Mouse (Mus musculus) gastrocnemius, postnatal 4 days (tissue): ENCODE results near the gene Zfyve28. TPM values are rescaled to one million over a fixed set of nuclear protein-coding genes. Genes with fewer than 3 reads are reported as not detected.
A peak's percentile ranks its signal among the peaks of the same experiment; 100 is the strongest.

Source experiments
- DNase-seq, 2 experiments: peaks; one replicate each; pipeline ENCODE4 v3.0.0; 2021 to 2022; ENCODE audit warnings: low spot score in 2 of 2, mixed read lengths in 2 of 2
- long read RNA-seq, 2 experiments: library from polyadenylated mRNA; stranded (forward); transcript quantifications; one replicate each; pipeline ENCODE4 v2.0.0; 2021
- total RNA-seq, 2 experiments: library from RNA; stranded (reverse); gene quantifications; 2 replicates each; pipeline ENCODE4 v1.2.3; 2021

The Zfyve28 gene
- total RNA-seq = 1 to 10 TPM; 2.8 to 2.9 TPM
- long read RNA-seq, experiment 1, partial matches to known transcripts = 0 of 6 reads
- long read RNA-seq, experiment 1, other reads (novel, unspliced or antisense) = 4 of 6 reads
- long read RNA-seq, experiment 2, partial matches to known transcripts = 0 of 1 reads
- long read RNA-seq, experiment 2, other reads (novel, unspliced or antisense) = 1 of 1 reads

DNA sequence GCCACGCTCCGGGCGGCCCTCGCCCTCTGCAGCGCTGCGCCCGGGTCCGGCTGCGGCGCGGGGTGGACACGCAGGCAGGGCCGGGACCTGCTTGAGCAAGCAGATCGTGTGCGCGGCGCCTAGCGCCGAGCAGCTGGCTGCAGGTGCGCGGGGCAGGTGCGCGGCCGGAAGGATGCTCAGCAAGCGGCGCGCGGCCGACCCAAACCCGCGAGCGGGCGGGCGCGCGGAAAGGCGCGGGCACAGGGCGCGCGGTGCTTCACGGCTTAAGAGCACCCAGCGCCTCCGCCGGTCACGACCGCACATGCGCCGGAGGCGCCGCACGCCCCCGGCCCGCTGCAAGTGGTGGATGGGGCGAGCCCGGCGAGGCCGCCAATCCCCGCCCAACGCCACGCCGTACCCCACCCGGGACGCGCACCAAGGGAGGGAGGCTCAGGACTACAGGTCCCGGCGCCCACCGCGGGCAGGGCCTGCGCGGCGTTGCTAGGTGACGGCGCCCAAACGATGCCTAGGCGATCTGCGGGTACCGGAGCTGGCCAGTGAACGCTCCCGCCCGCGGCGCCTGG is at the start of gene Zfyve28, which contains the start of gene Cfap99:
Gene Zfyve28 (minus strand): TSS at position 296 of the 563 bp plus-strand sequence.
Gene Cfap99 (plus strand): TSS at position 447 of the 563 bp plus-strand sequence.
- peak; percentile 70 to 77 for DNase-seq

DNA sequence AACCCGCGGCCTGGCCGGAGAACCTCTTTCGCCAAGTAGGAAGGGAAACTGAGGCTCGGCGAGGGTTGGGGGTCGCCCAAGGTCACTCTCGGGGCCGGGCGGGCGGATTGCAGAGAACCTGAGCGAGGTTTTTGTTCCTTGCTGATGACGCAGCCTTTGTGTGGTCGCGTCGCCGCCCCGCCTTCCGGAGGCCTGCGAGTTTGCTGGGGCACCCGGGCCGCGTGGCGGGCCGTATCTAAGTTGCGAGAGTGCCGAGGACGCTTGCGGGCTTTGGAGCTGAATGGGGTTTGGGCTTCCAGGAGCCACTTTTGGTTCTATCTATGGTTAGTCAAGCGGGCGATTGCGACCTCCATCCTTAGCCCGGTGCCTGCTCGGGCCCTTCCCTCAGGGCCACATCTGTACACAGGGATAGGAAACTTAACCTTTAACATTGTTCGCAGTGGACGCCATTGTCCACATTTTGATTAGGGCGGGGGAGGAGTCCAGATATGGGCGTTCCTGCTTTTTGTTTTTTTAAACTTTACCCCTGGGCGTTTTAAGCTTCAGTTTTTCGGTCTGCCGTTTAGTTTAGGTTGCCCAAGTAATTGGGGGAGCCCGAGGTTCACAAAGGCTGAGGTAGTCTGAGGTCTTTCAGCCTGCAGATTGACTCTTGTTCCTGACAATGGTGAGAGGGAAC is 48.7 kb upstream of the Zfyve28 start:
- DNase-seq = peak; percentile 37 to 66

DNA sequence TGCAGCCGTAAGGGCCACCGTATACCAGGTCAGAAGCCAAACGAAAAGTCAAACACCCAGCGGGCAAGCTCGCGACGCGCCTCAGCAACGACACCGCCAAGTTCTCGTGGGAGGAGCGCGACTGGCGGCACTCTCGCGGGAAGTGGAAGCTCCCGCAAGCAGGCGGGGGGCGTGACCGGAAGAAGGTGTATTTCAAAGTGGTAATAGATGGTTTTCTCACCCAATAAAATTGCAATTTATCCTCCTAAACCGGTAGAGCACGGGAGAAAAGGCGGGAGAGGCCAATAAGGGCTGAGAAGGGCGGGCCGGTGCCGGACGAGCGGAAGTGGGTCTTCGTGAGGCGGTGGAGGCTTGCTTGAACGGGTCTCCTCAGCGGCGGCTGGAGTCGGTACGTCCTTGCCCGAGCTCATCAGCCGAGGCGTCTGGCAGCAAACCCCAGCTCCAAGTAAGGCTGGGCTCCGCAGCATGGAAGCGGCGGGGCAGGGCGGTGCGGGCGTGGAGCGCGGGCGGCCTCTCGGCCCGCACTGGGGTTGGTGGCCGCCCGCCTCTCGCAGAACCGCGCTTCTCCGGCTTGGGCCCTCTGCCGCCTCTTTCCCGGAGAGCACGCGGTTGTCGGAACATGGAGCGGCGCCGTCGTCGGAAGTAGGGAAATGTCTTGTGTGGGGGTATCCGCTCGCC is 48.0 kb upstream of the Zfyve28 start, which contains the start of gene Rnf4:
Gene Rnf4 (plus strand): TSS at position 193 of the 678 bp plus-strand sequence.
- DNase-seq = peak; percentile 92 to 99

- DNase-seq = no peak
These were observed 47.4 kb upstream of the Zfyve28 start for GRCm38 (mm10) chr5:34335539-34336096.

DNA sequence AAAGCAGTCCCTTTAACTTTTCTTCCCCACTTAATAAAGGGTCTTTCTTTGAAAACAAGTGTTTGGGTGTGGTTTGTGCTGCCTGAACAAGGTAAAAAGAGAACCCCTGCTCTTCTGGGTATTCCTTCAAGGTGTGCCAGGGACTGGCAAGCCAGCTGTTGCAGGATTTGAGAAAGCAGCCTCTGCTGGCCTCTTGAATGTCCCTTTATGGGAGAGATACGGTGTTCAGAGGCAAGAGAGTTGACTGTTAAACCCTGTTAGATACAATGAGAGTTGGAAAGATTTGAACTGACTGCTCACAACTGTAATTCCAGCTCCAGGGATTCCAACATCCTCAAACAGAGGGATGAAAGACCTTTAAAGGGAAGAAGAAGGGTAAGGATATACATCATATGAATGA is 45.8 kb upstream of the Zfyve28 start:
- no peak for DNase-seq

DNA sequence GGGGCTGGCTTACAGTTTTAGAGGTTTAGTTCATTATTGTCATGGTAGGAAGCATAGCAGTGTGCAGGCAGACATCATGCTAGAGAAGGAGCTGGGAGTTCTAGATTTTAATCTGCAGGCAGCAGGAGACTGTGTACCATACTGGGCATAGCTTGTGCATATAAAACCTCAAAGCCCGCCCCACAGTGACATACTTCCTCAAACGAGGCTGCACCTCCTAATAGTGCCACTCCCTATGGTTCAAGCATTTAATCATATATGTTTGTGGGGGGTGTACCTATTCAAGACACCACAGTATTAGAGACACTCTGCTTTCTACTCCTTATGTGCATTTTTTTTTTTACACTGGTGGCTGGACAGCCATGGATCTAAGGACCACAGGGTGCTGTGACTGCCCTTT is 41.9 kb upstream of the Zfyve28 start:
- DNase-seq = no peak

- DNase-seq = peak in 1 of 2 experiments; percentile 27
These were observed 38.8 kb upstream of the Zfyve28 start for GRCm38 (mm10) chr5:34326875-34327576.

DNA sequence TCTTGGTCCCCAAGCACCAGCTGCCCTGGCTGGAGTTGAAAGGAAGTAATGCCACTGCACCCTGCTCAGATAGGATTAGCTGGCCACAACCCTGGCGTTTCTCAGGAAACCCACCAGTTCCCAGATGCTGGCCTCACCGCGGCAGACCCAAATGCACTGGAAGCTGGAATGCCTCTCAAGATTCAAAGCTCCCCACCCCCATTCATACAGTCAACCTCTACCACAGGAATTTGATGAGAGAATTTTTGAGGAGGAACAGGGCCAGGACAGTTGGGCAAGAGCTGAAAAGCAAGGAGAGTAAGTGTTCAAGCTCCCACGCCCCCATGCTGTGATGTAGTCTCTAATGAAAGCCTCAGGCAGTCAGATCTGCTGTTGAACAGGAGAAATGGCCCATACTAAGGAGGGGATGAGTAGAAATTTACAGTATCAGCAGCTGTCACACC is 38.0 kb upstream of the Zfyve28 start:
- no peak for DNase-seq

DNA sequence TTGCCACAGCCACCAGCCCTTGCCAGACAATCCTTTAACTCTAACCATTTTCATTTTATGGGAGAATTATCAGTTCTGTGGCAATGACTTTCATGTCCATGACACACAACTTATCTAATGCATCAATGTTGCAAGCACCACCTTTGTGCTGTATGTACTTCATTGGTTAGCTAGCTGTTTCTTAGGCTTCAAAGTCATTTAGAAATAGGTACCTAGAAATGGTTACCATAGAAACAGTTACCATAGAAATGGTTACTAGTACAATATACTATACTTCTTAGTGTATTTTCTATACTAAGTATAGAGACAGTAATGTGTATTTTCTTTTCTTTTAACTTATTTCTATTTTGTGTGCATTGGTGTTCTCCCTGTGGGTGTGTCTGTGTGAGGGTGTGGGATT is 37.0 kb upstream of the Zfyve28 start:
- DNase-seq = no peak

GRCm38 (mm10) chr5:34321236-34321635 is 33.0 kb upstream of the Zfyve28 start:
- DNase-seq = no peak

DNA sequence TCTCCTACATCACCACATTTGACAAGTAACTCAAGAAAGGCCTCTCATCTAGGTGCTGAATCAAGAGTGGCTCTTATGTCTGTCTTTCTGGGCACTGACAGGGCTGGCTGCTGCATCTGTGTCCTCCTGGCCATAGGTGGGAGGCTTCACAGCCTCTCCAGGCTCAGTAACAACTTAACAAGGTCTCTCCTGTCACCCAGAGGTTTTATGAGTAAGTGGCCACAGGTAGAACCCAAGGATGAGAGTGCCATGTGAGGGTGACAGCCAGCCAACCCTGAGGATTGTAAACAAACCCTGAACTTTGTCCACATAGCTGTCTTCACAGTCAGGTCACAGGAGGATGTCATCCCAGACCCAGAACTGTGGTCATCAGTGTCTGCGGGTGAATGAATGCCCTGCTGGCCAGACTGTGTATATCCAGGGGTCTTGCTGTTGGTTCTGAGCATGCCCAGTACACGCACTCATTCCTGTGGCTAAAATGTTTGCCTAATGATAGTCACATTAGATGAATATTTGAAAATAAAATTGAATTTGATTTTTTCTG is 31.3 kb upstream of the Zfyve28 start:
- no peak for DNase-seq

GRCm38 (mm10) chr5:34309016-34309415 is 20.8 kb upstream of the Zfyve28 start:
- DNase-seq = no peak

- DNase-seq = no peak
These were observed 14.1 kb upstream of the Zfyve28 start for GRCm38 (mm10) chr5:34302377-34302776.

GRCm38 (mm10) chr5:34298937-34299535 is 10.8 kb upstream of the Zfyve28 start:
- DNase-seq = no peak

GRCm38 (mm10) chr5:34298061-34298460 is 9.8 kb upstream of the Zfyve28 start:
- no peak for DNase-seq

GRCm38 (mm10) chr5:34295141-34295540 is 6.9 kb upstream of the Zfyve28 start:
- DNase-seq = peak in 1 of 2 experiments; percentile 31

- DNase-seq = no peak
These were observed 6.4 kb upstream of the Zfyve28 start for GRCm38 (mm10) chr5:34294696-34295095.

DNA sequence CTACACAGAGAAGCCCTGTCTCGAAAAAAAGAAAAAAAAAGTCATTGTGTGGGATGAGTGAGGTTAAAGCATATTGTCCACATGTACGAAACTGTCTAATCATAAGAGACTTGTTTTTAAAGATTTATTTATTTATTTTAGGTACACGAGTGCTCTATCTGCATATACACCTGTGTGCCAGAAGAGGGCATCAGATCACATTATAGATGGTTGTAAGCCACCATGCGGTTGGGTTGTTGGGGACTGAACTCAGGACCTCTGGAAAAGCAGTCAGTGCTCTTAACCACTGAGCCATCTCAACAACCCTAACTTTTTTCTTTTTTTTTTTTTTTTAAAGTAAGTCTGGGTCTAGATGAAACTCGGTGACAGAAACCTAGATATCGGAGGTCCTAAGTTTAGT is 5.1 kb upstream of the Zfyve28 start:
- no peak for DNase-seq

DNA sequence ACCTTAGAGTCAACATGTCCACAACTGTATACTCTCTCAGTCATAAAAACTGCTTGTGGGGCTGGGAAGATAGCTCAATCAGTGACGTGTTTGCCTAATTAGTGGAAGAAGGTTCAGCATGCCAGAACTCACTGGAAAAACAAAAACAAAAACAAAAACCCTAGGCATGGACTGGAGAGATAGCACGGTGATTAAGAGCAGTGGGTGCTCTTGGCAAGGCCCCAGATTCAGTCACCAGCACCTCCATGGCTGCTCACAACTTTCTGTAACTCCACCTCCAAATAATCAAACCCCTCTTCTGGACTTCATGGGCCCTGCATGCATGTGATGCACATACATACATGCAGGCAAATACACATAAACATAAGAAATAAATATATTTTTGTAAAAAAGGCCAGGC is 1.0 kb upstream of the Zfyve28 start:
- no peak for DNase-seq

GRCm38 (mm10) chr5:34287838-34288145 is 457 bp downstream of the Zfyve28 start:
- no peak for DNase-seq
